Mouse (Mus musculus): ENCODE results near the gene Psap.

DNA sequence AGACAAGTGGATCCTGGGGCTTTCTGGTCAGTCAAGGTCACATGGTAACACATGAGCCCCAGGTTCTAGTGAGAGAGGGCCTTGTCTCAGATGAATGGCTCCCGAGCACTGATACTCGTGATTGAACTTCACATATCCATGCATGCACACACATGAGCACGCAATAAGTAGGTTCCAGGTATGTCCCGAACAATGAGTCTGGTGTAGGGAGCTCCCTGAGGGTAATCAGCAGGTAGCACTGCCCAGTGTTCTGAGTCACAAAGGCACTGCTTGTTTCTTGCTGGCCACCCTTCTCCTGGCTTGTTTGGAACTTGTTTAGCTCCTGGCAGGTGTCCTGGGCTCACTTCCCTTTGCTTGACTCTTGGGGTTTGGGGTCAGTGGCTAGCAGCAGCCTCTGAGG is 9.7 kb downstream of the Psap start:
- TF ChIP-seq CTCF (IDR thresholded peaks at IDR 0.05; ENCODE audit: insufficient read depth, low read depth, low read length) (no peak), POLR2A (IDR thresholded peaks at IDR 0.05; ENCODE audit: insufficient read depth, low read depth, low read length) (no peak)
